Mouse (Mus musculus): ENCODE measurements around the gene Plekha3. TPM values are rescaled to one million over a fixed set of nuclear protein-coding genes. Genes with fewer than 3 reads are reported as not detected.

The Plekha3 gene
- polyA plus RNA-seq, 1 experiment from 2014 or later, result 7.5 TPM

- no peaks in the 10 kb centered on the region for H3K36me3 ChIP-seq (ENCODE audit: control insufficient read depth, insufficient read depth, low read length)
- no peak for TF ChIP-seq EP300 (optimal IDR thresholded peaks at IDR 0.05)
- TF ChIP-seq CTCF (IDR thresholded peaks at IDR 0.05; ENCODE audit: low read depth), result no peak
- no peak overlapping the region for H3K4me2 ChIP-seq (replicated peaks; ENCODE audit: low read depth)
- no peaks in the 10 kb centered on the region for H3K9me3 ChIP-seq (ENCODE audit: control insufficient read depth, low read length)
- ATAC-seq (ENCODE audit: low FRiP score, low TSS enrichment) (no peak), DNase-seq (ENCODE audit: low spot score) (no peak)
- WGBS, result 94% methylated on average over 14 of the region's 14 CpGs
- no peaks in the 10 kb centered on the region for H3K4me1 ChIP-seq (replicated peaks; ENCODE audit: control insufficient read depth, insufficient read depth)
- no peak overlapping the region for H3K9ac ChIP-seq (ENCODE audit: low read length)
- H3K27me3 ChIP-seq (ENCODE audit: control insufficient read depth, insufficient read depth, low read length), result no peaks in the 10 kb centered on the region
- H3K4me3 ChIP-seq (ENCODE audit: low read depth, low read length), result no peak overlapping the region
- H3K27ac ChIP-seq (replicated peaks), result no peak overlapping the region
These were observed 44.6 kb downstream of the Plekha3 start for GRCm38 (mm10) chr2:76719650-76720049.

Other genes with a start within 250 kb of the Plekha3 start
- gene Prkra, start 27.3 kb upstream of the Plekha3 start, polyA plus RNA-seq (2015; fragmentation: Nextera tagmentation; extraction: Ambion mirVana), result 26.7 and 29.7 TPM in 2 replicates
- 0.07 and 0.21 TPM in 2 replicates for gene Pjvk, start 26.8 kb upstream of the Plekha3 start, polyA plus RNA-seq (2015; fragmentation: Nextera tagmentation; extraction: Ambion mirVana)
- 56.8 and 67.1 TPM in 2 replicates for gene Fkbp7, start 2.2 kb upstream of the Plekha3 start, polyA plus RNA-seq (2015; fragmentation: Nextera tagmentation; extraction: Ambion mirVana)